Mouse (Mus musculus) small intestine, adult 2 months (tissue): ENCODE results near the gene Rsu1.

Source experiments
- CTCF ChIP-seq: fragments of 200-500 bp; IDR thresholded peaks from 2 replicates; pipeline ENCODE4 v1.5.1; 2012; ENCODE audit warnings: low read depth, mild to moderate bottlenecking, control low read depth, inconsistent platforms, low read length, moderate library complexity, mixed read lengths; ENCODE audit not compliant: insufficient replicate concordance, insufficient read length; ENCODE audit errors: extremely low read depth
- POLR2A ChIP-seq: fragments of 200-500 bp; IDR thresholded peaks from 2 replicates; pipeline ENCODE4 v1.6.1; 2012; ENCODE audit warnings: low read depth, mild to moderate bottlenecking, control low read depth, inconsistent platforms, low read length, moderate library complexity

DNA sequence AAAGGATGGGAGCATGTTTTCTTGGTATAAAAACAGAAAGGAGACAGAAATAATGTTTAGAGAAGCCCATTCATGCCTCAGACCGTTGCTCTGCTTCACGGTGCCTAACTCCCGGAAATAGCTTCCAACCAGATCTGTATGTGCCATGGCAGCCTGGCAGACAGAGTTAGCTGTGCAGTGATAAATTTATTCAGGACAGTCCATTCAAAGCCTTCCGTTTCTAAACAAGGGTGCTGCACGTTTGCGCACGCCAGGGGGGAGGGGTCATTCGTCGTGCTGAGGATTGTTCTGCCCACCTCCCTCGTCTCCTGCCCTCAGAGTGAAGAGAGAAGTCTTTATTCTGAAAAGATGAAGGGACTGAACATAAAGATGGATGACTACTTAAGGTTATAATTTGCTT, 141.9 kb downstream of the Rsu1 start:
- TF ChIP-seq CTCF (no peak), POLR2A (no peak)
